Mouse (Mus musculus) lung, postnatal 14 days (tissue): ENCODE data around the gene Hpn.

Experiments
- DNase-seq: peaks from one replicate; pipeline ENCODE4 v3.0.0; 2021

Hpn gene

DNA sequence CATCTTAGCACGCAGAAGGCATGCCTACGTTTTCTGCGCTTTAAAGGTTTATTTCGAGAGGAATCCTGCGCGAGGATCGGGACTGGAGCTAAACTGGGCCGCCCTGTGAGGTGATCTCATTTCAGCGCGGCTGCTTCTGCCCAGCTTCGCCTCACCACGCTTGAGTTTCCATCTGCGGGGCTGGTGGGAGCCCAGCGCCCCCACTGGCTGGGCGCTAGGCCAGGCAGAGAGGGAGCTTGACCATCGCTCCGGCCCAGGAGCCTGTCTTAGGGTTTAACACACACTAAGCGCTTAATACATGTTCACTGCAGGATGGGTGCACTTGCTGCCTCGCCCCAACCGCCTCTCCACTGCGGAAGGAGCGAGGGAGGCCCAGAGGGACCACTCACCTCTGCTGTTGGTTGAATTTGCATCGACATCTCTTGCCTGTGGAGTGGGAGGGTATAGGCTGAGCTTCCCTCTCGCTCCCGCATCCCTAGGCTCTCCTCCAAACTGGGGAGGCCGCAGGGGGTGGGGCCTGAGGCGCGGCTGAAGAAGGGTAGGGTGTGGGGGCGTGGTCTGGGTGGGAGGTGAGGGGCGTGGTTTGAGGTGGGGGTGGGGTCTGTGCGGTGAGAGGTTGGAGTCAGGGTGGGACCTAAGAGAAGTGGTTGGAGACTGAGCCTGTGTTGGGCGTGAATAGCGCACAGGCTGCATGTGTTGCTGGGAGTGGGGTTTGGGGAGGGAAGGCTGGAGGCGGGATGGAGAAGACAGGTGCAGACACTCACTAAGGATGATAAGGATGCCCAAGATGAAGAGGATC is 62.3 kb downstream of the Hpn start:
- DNase-seq, result no peak

DNA sequence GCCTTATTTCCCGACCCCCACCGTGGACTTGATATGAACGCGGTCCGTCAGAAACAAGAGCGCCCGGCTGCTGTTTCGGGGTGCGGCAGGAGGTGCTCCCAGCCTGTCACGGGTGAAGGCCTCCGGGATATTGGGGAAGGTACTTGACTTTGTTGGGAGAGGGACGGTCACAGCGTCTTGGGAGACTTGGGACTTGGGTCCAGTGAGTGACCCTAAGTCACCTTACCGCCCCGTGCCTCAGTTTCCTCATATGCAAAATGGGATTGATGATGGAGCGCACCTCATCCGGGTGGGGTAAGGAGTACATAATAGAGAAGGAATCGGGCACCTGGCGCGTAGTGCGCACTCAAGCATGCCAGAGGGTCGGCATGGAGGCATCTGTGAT is 62.8 kb downstream of the Hpn start:
- no peak for DNase-seq

DNA sequence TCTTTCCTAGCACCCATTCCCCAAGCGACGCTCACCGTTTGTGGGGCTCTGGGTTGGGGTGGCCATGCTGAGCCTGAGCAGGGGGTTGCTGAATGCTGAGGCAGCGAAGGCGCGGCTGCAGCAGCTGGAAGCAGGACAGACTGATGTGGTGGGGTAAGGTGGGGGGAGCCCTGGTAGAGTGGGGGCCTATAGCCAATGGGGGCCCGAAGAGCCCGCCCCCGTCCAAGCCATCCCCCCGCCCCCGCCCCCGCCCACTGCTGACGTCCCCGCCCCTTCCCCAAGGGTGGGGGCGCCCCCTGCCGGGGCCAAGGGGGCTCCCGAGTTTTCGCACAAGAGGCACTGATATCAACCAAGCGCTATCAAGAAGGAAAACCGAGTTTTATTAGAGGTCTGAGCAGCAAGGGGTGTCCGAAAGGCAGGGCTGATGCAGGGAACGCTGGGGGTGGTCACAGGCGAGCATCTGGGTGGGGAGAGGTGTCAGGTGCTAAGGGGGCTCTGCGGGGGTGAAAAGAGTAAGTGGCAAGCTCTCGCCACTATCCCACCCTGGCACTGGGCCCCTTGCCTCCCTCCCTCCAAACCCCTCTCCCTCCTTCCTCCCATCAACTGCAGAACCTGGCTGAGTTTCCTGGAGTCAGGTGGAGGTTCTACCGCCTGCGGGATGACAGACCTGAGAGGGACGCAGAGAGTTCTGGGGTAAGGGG is 63.6 kb downstream of the Hpn start, which contains the start of gene Fxyd7:
Fxyd7 (minus strand) TSS at position 147 of the 701 bp plus-strand sequence.
- DNase-seq, result no peak

DNA sequence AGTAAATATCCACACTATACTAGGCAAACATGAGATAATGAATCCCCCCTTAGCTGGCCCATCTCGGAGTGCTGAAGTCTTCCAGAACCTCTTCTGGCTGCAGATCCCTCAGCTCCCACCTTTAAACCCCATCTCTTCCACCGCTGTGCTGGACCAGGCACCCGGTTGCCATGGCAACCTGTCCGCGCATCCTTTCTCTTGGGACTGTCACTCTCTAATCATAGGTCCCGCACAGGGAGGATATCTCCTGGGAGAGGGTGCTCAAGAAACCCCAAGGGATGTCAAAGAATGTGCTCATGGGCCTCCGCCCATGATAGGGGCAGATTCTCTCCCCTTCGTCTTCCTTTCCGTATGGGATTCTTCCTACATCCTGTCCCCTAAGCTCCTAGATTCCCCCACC is 64.2 kb downstream of the Hpn start:
- no peak for DNase-seq

DNA sequence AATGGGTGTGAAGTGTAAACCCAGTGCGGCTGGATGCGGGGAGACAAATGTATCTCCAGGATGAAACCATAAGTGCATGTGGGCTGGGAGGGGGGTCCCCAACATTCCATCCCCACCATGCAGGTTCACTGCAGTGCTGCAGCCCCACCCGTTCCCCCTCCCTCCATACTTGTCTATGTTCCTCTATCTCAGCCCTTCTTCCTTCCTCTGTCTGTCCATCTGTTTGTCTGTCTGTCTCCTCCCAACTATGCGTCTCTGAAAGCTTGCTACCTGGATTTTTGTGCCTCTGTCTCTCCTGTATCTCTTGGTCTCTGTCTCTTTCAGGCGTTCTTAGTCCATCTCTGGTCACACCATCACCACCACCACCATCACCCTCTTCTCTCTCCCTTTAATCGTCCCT is 64.6 kb downstream of the Hpn start:
- DNase-seq, result no peak

DNA sequence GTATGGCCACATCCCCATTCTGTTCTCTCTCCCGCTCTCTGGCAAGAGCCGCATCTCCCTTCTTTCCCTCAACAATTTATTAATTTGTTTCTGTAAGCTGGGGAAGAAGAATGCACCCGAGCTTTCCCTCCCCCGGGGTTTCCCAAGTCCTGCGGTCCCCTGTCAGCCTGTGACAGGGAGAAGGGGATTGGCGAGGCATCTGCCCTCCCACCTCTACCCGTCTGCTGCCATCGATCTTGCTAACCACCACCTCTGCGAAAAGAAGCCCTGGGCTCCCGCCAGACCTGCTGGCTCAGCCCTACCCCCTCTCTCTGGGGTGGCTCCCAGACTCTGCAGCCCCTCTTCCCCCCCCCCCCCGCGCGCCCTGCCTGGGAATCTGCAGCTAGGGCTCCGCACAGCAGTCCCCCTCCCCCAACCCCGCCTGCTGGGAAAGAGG is 65.2 kb downstream of the Hpn start:
- DNase-seq, result no peak

DNA sequence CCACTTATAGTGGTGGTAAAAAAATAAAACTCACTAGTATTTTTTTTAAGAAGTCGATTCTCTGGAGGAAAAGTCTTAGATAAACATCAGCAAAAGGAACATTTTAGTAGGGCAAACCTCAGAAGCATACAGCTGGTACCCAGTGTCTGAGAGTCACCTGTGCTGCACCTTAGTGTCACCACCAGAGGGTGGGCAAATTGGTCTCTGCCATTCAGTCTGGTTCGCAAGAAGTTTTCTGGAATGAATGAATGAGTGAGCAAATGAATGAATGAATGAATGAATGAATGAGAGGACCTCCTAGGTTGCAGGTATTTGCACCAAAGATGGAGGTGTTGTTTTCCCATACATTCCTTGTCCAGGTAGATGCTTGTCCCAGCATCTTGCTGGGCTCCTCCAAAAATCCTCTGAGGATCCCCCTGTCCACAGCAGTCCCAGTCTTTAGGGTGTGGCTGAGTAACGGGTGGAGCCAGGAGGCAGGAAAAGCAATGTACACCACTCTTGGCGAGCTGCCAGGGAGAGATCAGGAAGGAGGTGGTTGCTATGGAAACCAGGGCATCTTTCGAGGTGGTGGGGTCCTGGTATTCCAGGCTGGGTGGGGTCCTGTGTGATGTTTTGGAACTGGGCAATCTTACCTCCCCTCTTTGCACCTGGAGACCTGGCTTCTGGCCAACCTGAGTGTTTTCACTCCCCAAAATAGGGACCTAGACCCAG is 65.8 kb downstream of the Hpn start:
- DNase-seq, result no peak
